Mouse (Mus musculus): Measurements from ENCODE around the gene Ino80e.

The Ino80e gene

GRCm38 (mm10) chr7:126808703-126809455 lies 53.3 kb downstream of the Ino80e start:
- peak; percentile 81 for DNase-seq

DNA sequence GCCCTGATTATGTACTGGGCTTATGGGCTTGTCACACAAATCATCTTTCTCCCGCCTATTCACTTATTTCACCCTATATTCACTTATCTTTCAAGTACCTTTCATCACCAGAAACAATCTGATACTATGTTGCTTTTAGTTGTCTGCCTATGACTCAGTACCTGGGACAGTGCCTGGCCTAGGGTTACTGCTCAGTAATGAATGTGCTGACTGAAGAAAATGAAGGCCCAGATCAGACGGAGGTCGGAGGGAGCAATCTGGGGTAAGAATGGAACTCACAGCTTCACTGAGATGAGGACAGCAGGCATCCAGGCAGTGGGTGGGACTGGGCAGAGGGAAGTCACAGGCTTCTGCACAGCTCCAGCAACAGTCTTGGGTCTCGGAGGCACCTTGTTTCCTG lies 54.8 kb downstream of the Ino80e start:
- no peak for DNase-seq

DNA sequence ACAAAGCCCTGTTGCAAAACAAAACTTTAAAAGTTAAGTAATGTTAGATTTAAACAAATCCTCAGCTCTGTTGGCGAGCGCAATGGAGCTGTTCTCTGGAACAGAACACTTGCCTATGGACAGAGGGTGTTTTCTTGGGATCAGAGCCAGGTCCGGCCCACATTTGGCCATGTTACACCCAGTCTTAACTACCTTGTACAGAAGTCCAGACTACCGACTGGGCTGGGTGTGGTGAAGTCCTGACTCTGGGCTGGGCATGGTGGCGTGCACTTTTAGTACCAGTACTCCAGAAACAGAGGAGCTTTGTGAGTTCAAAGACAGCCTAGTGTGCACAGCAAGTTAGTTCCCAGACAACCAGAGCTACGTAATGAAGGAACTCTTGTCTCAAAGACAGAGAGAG lies 55.2 kb downstream of the Ino80e start:
- DNase-seq = no peak

DNA sequence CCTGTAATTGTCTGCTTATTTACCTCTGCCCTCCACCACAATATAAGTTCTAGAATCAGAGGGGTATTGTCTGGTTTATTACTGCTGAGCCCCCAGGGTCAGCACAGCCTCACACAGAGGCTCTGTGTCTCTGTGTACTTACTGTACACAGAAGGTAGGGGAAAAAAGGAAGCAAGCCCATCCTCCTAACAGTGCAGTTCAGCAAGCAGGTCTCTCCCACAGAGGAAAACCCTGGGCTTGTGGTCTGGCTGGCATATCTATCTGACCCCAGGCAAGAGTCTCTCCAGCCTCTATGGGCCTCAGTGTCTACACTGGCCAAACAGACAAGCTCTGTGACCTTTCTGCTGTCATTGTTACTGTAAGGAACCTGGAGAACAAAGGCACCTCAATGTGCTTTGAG lies 58.4 kb downstream of the Ino80e start:
- no peak for DNase-seq

DNA sequence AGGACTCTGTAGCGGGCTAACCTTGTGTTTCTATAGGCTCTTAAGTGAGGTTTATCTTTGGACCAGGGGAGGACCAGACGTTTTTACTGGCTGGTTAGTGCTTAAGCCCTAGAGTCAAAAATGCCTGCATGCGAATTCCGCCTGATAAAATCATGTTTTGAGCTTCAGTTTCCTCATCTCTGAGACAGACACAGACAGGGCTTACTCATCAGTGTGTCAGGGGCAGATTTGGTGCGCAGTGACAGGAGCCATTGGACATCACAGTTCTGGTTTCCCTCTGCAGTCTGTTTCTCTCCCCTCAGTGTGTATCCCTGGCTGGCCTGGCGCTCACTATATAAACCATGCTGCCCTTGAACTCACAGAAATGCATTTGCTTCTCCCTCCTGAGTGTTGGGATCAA lies 59.0 kb downstream of the Ino80e start:
- no peak for DNase-seq

DNA sequence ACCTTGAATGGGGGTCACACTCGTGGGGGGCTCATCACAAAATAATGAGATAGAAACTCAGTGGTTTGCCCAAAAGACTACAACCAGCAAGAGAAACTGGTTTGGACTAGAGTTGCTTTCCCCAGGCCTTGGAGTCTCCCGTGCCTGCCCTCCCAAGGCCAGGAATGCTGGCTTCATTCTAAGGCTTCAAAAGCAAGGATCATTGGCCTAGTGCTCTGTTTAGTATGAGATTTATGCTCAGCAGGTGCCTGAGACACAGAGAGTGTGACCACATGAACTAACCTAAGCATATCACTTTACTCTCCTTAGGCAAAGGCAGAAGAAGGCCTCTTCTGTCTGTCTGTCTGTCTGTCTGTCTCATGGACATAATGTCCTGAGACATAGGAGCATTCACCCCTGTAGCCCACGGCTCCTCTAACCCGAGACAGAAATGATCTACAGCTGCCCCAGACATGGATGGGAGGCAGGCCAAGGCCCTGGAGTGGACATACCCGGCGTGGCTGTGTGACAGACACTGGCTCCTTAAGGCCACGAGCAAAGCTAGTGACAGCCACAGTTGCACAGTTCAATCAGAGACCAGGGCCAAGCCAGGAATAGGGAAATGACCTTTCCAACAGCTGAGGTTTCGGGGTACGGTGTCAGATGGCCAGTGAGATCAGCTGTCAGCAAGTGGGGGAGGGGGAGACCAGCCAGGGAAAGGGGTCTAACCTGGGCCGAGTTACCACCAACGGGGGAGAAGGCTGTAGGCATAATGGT lies 59.9 kb downstream of the Ino80e start:
- no peak for DNase-seq

GRCm38 (mm10) chr7:126801057-126801422 lies 61.1 kb downstream of the Ino80e start:
- DNase-seq = no peak

Measured in right cerebral cortex, postnatal 4 days (tissue).